Mouse (Mus musculus): ENCODE measurements around the gene Grip1. TPM values are rescaled to one million over a fixed set of nuclear protein-coding genes. Genes with fewer than 3 reads are reported as not detected.

Gene Grip1
- total RNA-seq, 2 experiments from 2014 or later: not detected

- no peak for ATAC-seq (replicated peaks; ENCODE audit: low FRiP score, poor library complexity, severe bottlenecking)
Observed at GRCm38 (mm10) chr10:119726921-119727320, 273.3 kb downstream of the Grip1 start.

GRCm38 (mm10) chr10:119730206-119730605 is 276.6 kb downstream of the Grip1 start:
- no peak for ATAC-seq (replicated peaks; ENCODE audit: low FRiP score, poor library complexity, severe bottlenecking)

- no peak for ATAC-seq (replicated peaks; ENCODE audit: low FRiP score, poor library complexity, severe bottlenecking)
Observed at GRCm38 (mm10) chr10:119735011-119735992, 281.7 kb downstream of the Grip1 start.

- ATAC-seq (replicated peaks; ENCODE audit: low FRiP score, poor library complexity, severe bottlenecking): no peak
Observed at GRCm38 (mm10) chr10:119739466-119739865, 285.8 kb downstream of the Grip1 start.

GRCm38 (mm10) chr10:119742722-119743121 is 289.1 kb downstream of the Grip1 start:
- ATAC-seq (replicated peaks; ENCODE audit: low FRiP score, poor library complexity, severe bottlenecking): no peak

- ATAC-seq (replicated peaks; ENCODE audit: low FRiP score, poor library complexity, severe bottlenecking): no peak
Observed at GRCm38 (mm10) chr10:119752361-119752798, 298.8 kb downstream of the Grip1 start.

GRCm38 (mm10) chr10:119756271-119756670 is 302.6 kb downstream of the Grip1 start:
- ATAC-seq (replicated peaks; ENCODE audit: low FRiP score, poor library complexity, severe bottlenecking): no peak

- no peak for ATAC-seq (replicated peaks; ENCODE audit: low FRiP score, poor library complexity, severe bottlenecking)
Observed at GRCm38 (mm10) chr10:119757219-119757618, 303.6 kb downstream of the Grip1 start.

- no peak for ATAC-seq (replicated peaks; ENCODE audit: low FRiP score, poor library complexity, severe bottlenecking)
Observed at GRCm38 (mm10) chr10:119761451-119762367, 308.1 kb downstream of the Grip1 start.

GRCm38 (mm10) chr10:119778871-119779270 is 325.2 kb downstream of the Grip1 start:
- ATAC-seq (replicated peaks; ENCODE audit: low FRiP score, poor library complexity, severe bottlenecking): no peak

GRCm38 (mm10) chr10:119779657-119780056 is 326.0 kb downstream of the Grip1 start:
- no peak for ATAC-seq (replicated peaks; ENCODE audit: low FRiP score, poor library complexity, severe bottlenecking)

GRCm38 (mm10) chr10:119790507-119790906 is 336.9 kb downstream of the Grip1 start:
- no peak for ATAC-seq (replicated peaks; ENCODE audit: low FRiP score, poor library complexity, severe bottlenecking)

- ATAC-seq (replicated peaks; ENCODE audit: low FRiP score, poor library complexity, severe bottlenecking): no peak
Observed at GRCm38 (mm10) chr10:119802421-119802820, 348.8 kb downstream of the Grip1 start.

GRCm38 (mm10) chr10:119803633-119804422 is 350.2 kb downstream of the Grip1 start:
- ATAC-seq (replicated peaks; ENCODE audit: low FRiP score, poor library complexity, severe bottlenecking): no peak

GRCm38 (mm10) chr10:119804423-119804814 is 350.8 kb downstream of the Grip1 start:
- no peak for ATAC-seq (replicated peaks; ENCODE audit: low FRiP score, poor library complexity, severe bottlenecking)

- no peak for ATAC-seq (replicated peaks; ENCODE audit: low FRiP score, poor library complexity, severe bottlenecking)
Observed at GRCm38 (mm10) chr10:119805082-119805481, 351.5 kb downstream of the Grip1 start.

- ATAC-seq (replicated peaks; ENCODE audit: low FRiP score, poor library complexity, severe bottlenecking): no peak
Observed at GRCm38 (mm10) chr10:119806151-119806550, 352.5 kb downstream of the Grip1 start.

- no peak for ATAC-seq (replicated peaks; ENCODE audit: low FRiP score, poor library complexity, severe bottlenecking)
Observed at GRCm38 (mm10) chr10:119808384-119808783, 354.8 kb downstream of the Grip1 start.

- ATAC-seq (replicated peaks; ENCODE audit: low FRiP score, poor library complexity, severe bottlenecking): no peak
Observed at GRCm38 (mm10) chr10:119814087-119814486, 360.5 kb downstream of the Grip1 start.

GRCm38 (mm10) chr10:119816001-119816400 is 362.4 kb downstream of the Grip1 start:
- ATAC-seq (replicated peaks; ENCODE audit: low FRiP score, poor library complexity, severe bottlenecking): no peak

Measured in erythroblast, adult 5-6 weeks (primary cell).